Mouse (Mus musculus): ENCODE measurements around the gene Armcx5. TPM values are rescaled to one million over a fixed set of nuclear protein-coding genes. Genes with fewer than 3 reads are reported as not detected.

Gene Armcx5
- total RNA-seq, 1 experiment from 2014 or later = 26.9 TPM

Other genes starting within 250 kb of the Armcx5 start
- gene AV320801, start 248.1 kb upstream of the Armcx5 start, total RNA-seq (2017) = not detected in 3 replicates
- not detected in 3 replicates for gene Nxf7, start 144.0 kb upstream of the Armcx5 start, total RNA-seq (2017)
- gene Prame, start 115.0 kb upstream of the Armcx5 start, total RNA-seq (2017) = not detected in 3 replicates
- gene Tcp11x2, start 48.9 kb upstream of the Armcx5 start, total RNA-seq (2017) = not detected in 3 replicates
- 1.6 to 10.3 TPM in 2 of 3 replicates, not detected in the other for gene Tmsb15a, start 17.5 kb upstream of the Armcx5 start, total RNA-seq (2017)
- 22.4 to 50.7 TPM (median 37.0 TPM) in 3 replicates for gene Gprasp1, start within 50 bp of the Armcx5 start, total RNA-seq (2017)
- 3.0 to 4.0 TPM (median 3.3 TPM) in 3 replicates for gene Bhlhb9, start 54.9 kb downstream of the Armcx5 start, total RNA-seq (2017)
- gene Gprasp2, start 96.3 kb downstream of the Armcx5 start, total RNA-seq (2017) = 0.32 TPM in 1 of 3 replicates, not detected in the others

Measured in monocyte, adult 5-6 weeks (primary cell).